16 mouse cellular contexts compared by ENCODE assay signal in the genomic region with DNA sequence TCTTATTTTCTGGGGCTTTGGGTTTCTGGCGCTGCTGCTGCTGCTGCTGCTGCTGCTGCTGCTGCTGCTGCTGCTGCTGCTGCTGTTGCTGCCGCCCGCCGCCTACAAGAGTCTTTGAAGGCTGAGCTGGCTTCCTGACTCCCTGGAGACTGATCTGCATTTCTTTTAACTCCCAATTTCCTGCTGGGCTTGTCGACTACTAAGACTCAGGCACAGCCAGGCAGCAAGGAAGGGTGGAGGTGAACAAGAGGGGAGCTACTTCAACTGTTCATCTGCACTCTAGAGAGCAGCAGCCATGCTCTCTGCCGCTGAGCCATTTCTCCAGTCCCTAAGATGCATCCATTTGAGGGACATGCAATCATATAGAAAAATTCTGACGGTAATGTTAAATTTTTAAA. TPM values are rescaled to one million over a fixed set of nuclear protein-coding genes. Genes with fewer than 3 reads are reported as not detected.
A peak's percentile ranks its signal among the peaks of the same experiment; 100 is the strongest.
DNase-seq lines count a peak whose midpoint lies in the region; ATAC-seq lines count a peak whose summit lies in the region.
"Had no signal": no experiment of that assay in that cellular context is flagged by ENCODE, and none has a peak within 500 bp of the region (broad histone marks: within the 10 kb centered on the region; RNA-seq: fewer than 3 reads in every experiment).

No protein-coding gene starts in this region.

- H3K9me3 ChIP-seq in heart, embryonic 13.5 days: peaks cover 1% of the 10 kb centered on the region; the same call in 1 of the 2 replicates
- H3K9me3 ChIP-seq in hindbrain, embryonic 16.5 days (ENCODE audit: control insufficient read depth, low read length): no peaks in the 10 kb centered on the region
- peaks cover 2% of the 10 kb centered on the region; the same call in 1 of the 2 replicates for H3K9me3 ChIP-seq in neural tube, embryonic 13.5 days
- 0 out of 2 replicates have a peak, but pooled peaks cover 2% of the 10 kb centered on the region for H3K9me3 ChIP-seq in kidney, embryonic 16.5 days (ENCODE audit: low read length)
- H3K9me3 ChIP-seq: kidney, embryonic 15.5 days; liver, embryonic 13.5 days had no signal

- peaks cover 15% of the 10 kb centered on the region; the same call in 1 of the 2 replicates for H3K27me3 ChIP-seq in heart, embryonic 13.5 days (replicated peaks)
- H3K27me3 ChIP-seq in hindbrain, embryonic 16.5 days (replicated peaks; ENCODE audit: control insufficient read depth, insufficient read depth, low read length): no peaks in the 10 kb centered on the region
- no peaks in the 10 kb centered on the region for H3K27me3 ChIP-seq in neural tube, embryonic 13.5 days
- no peaks in the 10 kb centered on the region for H3K27me3 ChIP-seq in kidney, embryonic 16.5 days (ENCODE audit: insufficient read depth, low read length)
- H3K27me3 ChIP-seq: liver, embryonic 13.5 days had no signal

- no peak for DNase-seq in heart, postnatal 25 days (ENCODE audit: low spot score)
- peak; percentile 50 for DNase-seq in embryo, embryonic 10.5 days (ENCODE audit: low spot score)
- DNase-seq in layer of hippocampus, adult 18-20 months (ENCODE audit: low spot score in 2 of 2): no peak
- no peak for DNase-seq in urinary bladder, adult 2 months (ENCODE audit: low spot score)
- DNase-seq: cerebellum, adult 9-11 months; heart, postnatal 14 days; layer of hippocampus, postnatal 36 days; liver, embryonic 13.5 days; right cerebral cortex, postnatal 14 days had no signal

- no peak overlapping the region for H3K27ac ChIP-seq in heart, embryonic 13.5 days (replicated peaks)
- H3K27ac ChIP-seq in hindbrain, embryonic 16.5 days (ENCODE audit: low read depth, low read length): no peak overlapping the region
- H3K27ac ChIP-seq in neural tube, embryonic 13.5 days (replicated peaks): peak overlapping the region; percentile 66
- no peak overlapping the region for H3K27ac ChIP-seq in kidney, embryonic 16.5 days (ENCODE audit: low read length)
- H3K27ac ChIP-seq: kidney, embryonic 15.5 days; liver, embryonic 13.5 days; macrophage had no signal

- H3K4me2 ChIP-seq in heart, embryonic 13.5 days: no peak overlapping the region; the same call in 1 of the 2 replicates
- H3K4me2 ChIP-seq in hindbrain, embryonic 16.5 days (ENCODE audit: low read length): peak overlapping the region; percentile 10
- peak overlapping the region; percentile 25 for H3K4me2 ChIP-seq in neural tube, embryonic 13.5 days
- H3K4me2 ChIP-seq in kidney, embryonic 16.5 days (replicated peaks; ENCODE audit: low read depth, low read length): no peak overlapping the region
- H3K4me2 ChIP-seq: kidney, embryonic 15.5 days; liver, embryonic 13.5 days had no signal

- intact Hi-C loops in heart, postnatal 25 days (cut with DNase I): no loop called here

- WGBS in heart, embryonic 13.5 days: 9% methylated on average over 7 of the region's 7 CpGs
- WGBS in hindbrain, embryonic 16.5 days: 5% methylated on average over 7 of the region's 7 CpGs
- WGBS in neural tube, embryonic 13.5 days: 7% methylated on average over 7 of the region's 7 CpGs
- WGBS in kidney, embryonic 16.5 days: 10% methylated on average over 7 of the region's 7 CpGs

- 0 out of 2 replicates have a peak overlapping the region, but pooled peaks have one; percentile 14 for H3K9ac ChIP-seq in heart, embryonic 13.5 days
- peak overlapping the region; percentile 18; the same call in 1 of the 2 replicates for H3K9ac ChIP-seq in hindbrain, embryonic 16.5 days (ENCODE audit: low read depth, low read length)
- H3K9ac ChIP-seq in neural tube, embryonic 13.5 days: 0 out of 2 replicates have a peak overlapping the region, but pooled peaks have one; percentile 39
- no peak overlapping the region for H3K9ac ChIP-seq in kidney, embryonic 16.5 days (replicated peaks; ENCODE audit: low read length)
- H3K9ac ChIP-seq: kidney, embryonic 15.5 days; liver, embryonic 13.5 days had no signal

- H3K36me3 ChIP-seq in heart, embryonic 13.5 days: no peaks in the 10 kb centered on the region
- no peaks in the 10 kb centered on the region for H3K36me3 ChIP-seq in hindbrain, embryonic 16.5 days (ENCODE audit: control insufficient read depth, insufficient read depth, low read length)
- H3K36me3 ChIP-seq in neural tube, embryonic 13.5 days: no peaks in the 10 kb centered on the region
- H3K36me3 ChIP-seq in kidney, embryonic 16.5 days (ENCODE audit: insufficient read depth, low read length): no peaks in the 10 kb centered on the region
- H3K36me3 ChIP-seq: kidney, embryonic 15.5 days; liver, embryonic 13.5 days had no signal

- 0 out of 2 replicates have a peak, but pooled peaks cover 11% of the 10 kb centered on the region for H3K4me1 ChIP-seq in heart, embryonic 13.5 days
- no peaks in the 10 kb centered on the region; the same call in none of the 2 replicates for H3K4me1 ChIP-seq in hindbrain, embryonic 16.5 days (ENCODE audit: control insufficient read depth, insufficient read depth, low read depth, low read length)
- peaks cover 9% of the 10 kb centered on the region; the same call in 1 of the 2 replicates for H3K4me1 ChIP-seq in neural tube, embryonic 13.5 days (replicated peaks)
- H3K4me1 ChIP-seq in kidney, embryonic 16.5 days (ENCODE audit: insufficient read depth, low read length): no peaks in the 10 kb centered on the region
- H3K4me1 ChIP-seq: liver, embryonic 13.5 days had no signal

- ATAC-seq in heart, embryonic 13.5 days (ENCODE audit: extremely low read depth, insufficient number of reproducible peaks, low FRiP score, low TSS enrichment): no peak
- ATAC-seq in hindbrain, embryonic 16.5 days: no peak
- ATAC-seq in neural tube, embryonic 13.5 days (ENCODE audit: low read depth): no peak
- no peak for ATAC-seq in kidney, embryonic 16.5 days (ENCODE audit: low FRiP score, low TSS enrichment)

- no peak overlapping the region for H3K4me3 ChIP-seq in heart, embryonic 13.5 days
- no peak overlapping the region for H3K4me3 ChIP-seq in hindbrain, embryonic 16.5 days (ENCODE audit: low read length)
- H3K4me3 ChIP-seq in neural tube, embryonic 13.5 days: no peak overlapping the region
- H3K4me3 ChIP-seq in kidney, embryonic 16.5 days (ENCODE audit: low read length): no peak overlapping the region
- H3K4me3 ChIP-seq: kidney, embryonic 15.5 days; liver, embryonic 13.5 days had no signal

RNA-seq across cellular contexts. Expression of a gene that starts 30.8 kb away (rescaled TPM):
- polyA plus RNA-seq in heart, embryonic 13.5 days (2015; fragmentation: Nextera tagmentation; extraction: Ambion mirVana): 0.31 and 0.53 TPM in 2 replicates
- total RNA-seq in heart, postnatal 25 days (2021): under 1 TPM in 1 of 2 experiments, not detected in 1; 0.05 TPM
- polyA plus RNA-seq in hindbrain, embryonic 16.5 days (2015; fragmentation: Nextera tagmentation; extraction: Ambion mirVana): 2.1 and 2.5 TPM in 2 replicates
- 0.96 and 1.8 TPM in 2 replicates for polyA plus RNA-seq in neural tube, embryonic 13.5 days (2015; fragmentation: Nextera tagmentation; extraction: Ambion mirVana)
- total RNA-seq in layer of hippocampus, adult 18-20 months (2021): under 1 TPM; 0.41 to 0.84 TPM
- polyA plus RNA-seq in urinary bladder, adult 2 months (2012; rRNA removed): 0.04 and 0.08 TPM in 2 replicates
- 0.10 and 0.19 TPM in 2 replicates for polyA plus RNA-seq in kidney, embryonic 16.5 days (2015; fragmentation: Nextera tagmentation; extraction: Ambion mirVana)
- total RNA-seq: gastrocnemius, postnatal 4 days had no signal
- polyA plus RNA-seq: macrophage had no signal

RNA-seq across cellular contexts. Expression of a gene that starts 30.9 kb away (rescaled TPM):
- 76.0 and 78.9 TPM in 2 replicates for polyA plus RNA-seq in heart, embryonic 13.5 days (2015; fragmentation: Nextera tagmentation; extraction: Ambion mirVana)
- total RNA-seq in heart, postnatal 25 days (2021): 10 to 100 TPM; 36.6 to 38.2 TPM
- polyA plus RNA-seq in hindbrain, embryonic 16.5 days (2015; fragmentation: Nextera tagmentation; extraction: Ambion mirVana): 83.0 and 91.8 TPM in 2 replicates
- 108 and 129 TPM in 2 replicates for polyA plus RNA-seq in neural tube, embryonic 13.5 days (2015; fragmentation: Nextera tagmentation; extraction: Ambion mirVana)
- 10 to 100 TPM; 58.4 to 62.8 TPM for total RNA-seq in layer of hippocampus, adult 18-20 months (2021)
- polyA plus RNA-seq in urinary bladder, adult 2 months (2012; rRNA removed): 63.4 and 72.6 TPM in 2 replicates
- polyA plus RNA-seq in kidney, embryonic 16.5 days (2015; fragmentation: Nextera tagmentation; extraction: Ambion mirVana): 133 and 137 TPM in 2 replicates

RNA-seq across cellular contexts. Expression of a gene that starts 45.9 kb away (rescaled TPM):
- 0.24 and 0.43 TPM in 2 replicates for polyA plus RNA-seq in heart, embryonic 13.5 days (2015; fragmentation: Nextera tagmentation; extraction: Ambion mirVana)
- total RNA-seq in heart, postnatal 25 days (2021): under 1 TPM in 1 of 2 experiments, not detected in 1; 0.17 TPM
- 0.16 and 0.30 TPM in 2 replicates for polyA plus RNA-seq in hindbrain, embryonic 16.5 days (2015; fragmentation: Nextera tagmentation; extraction: Ambion mirVana)
- polyA plus RNA-seq in neural tube, embryonic 13.5 days (2015; fragmentation: Nextera tagmentation; extraction: Ambion mirVana): not detected in 2 replicates
- total RNA-seq in layer of hippocampus, adult 18-20 months (2021): 1 to 10 TPM; 6.7 to 7.1 TPM
- polyA plus RNA-seq in urinary bladder, adult 2 months (2012; rRNA removed): 10.7 and 15.5 TPM in 2 replicates
- polyA plus RNA-seq in kidney, embryonic 16.5 days (2015; fragmentation: Nextera tagmentation; extraction: Ambion mirVana): 8.0 and 8.9 TPM in 2 replicates
- polyA plus RNA-seq: macrophage had no signal

Comparison
In these comparisons a context has a peak if more than half of its experiments do, and no peak if none do; other contexts are left out.
1. H3K4me2 ChIP-seq: peak in hindbrain, embryonic 16.5 days (single experiment) and neural tube, embryonic 13.5 days (single experiment); none in heart, embryonic 13.5 days (single experiment) and kidney, embryonic 16.5 days (single experiment).